Mouse (Mus musculus) lung, embryonic 16.5 days (tissue): ENCODE measurements around the gene Olfr104-ps. TPM values are rescaled to one million over a fixed set of nuclear protein-coding genes. Genes with fewer than 3 reads are reported as not detected.

Experiments
- ATAC-seq: fragments of 200-750 bp; cut with Nextera tagmentation; 2 replicates; pipeline ENCODE4 v1.8.0; 2017; ENCODE audit warnings: low read depth, mild to moderate bottlenecking, moderate library complexity
- H3K27ac ChIP-seq: fragments of 300-500 bp; sonication (generic); 2 replicates; pipeline ENCODE4 v1.5.1; 2014; ENCODE audit warnings: mild to moderate bottlenecking, control low read depth, low read length
- H3K27me3 ChIP-seq: fragments of 300-500 bp; sonication (generic); 2 replicates; pipeline ENCODE4 v1.6.1; 2014; ENCODE audit warnings: low read depth, low read length, mixed read lengths; ENCODE audit not compliant: control insufficient read depth, insufficient read depth
- H3K36me3 ChIP-seq: fragments of 300-500 bp; sonication (generic); 2 replicates; pipeline ENCODE4 v1.6.1; 2014; ENCODE audit warnings: low read length; ENCODE audit not compliant: control insufficient read depth, insufficient read depth
- H3K4me1 ChIP-seq: fragments of 300-500 bp; sonication (generic); replicated peaks from 2 replicates; pipeline ENCODE4 v1.6.1; 2014; ENCODE audit warnings: low read length, mixed read lengths; ENCODE audit not compliant: control insufficient read depth, insufficient read depth
- H3K4me2 ChIP-seq: fragments of 300-500 bp; sonication (generic); 2 replicates; pipeline ENCODE4 v1.6.1; 2014; ENCODE audit warnings: low read depth, low read length, control low read depth
- H3K4me3 ChIP-seq: fragments of 300-500 bp; sonication (generic); 2 replicates; pipeline ENCODE4 v1.5.1; 2014; ENCODE audit warnings: mild to moderate bottlenecking, low read length, control low read depth
- H3K9ac ChIP-seq: fragments of 300-500 bp; sonication (generic); 2 replicates; pipeline ENCODE4 v1.6.1; 2014; ENCODE audit warnings: low read length, control low read depth
- H3K9me3 ChIP-seq: fragments of 300-500 bp; sonication (generic); 2 replicates; pipeline ENCODE4 v1.6.1; 2016; ENCODE audit warnings: low read length; ENCODE audit not compliant: control insufficient read depth
- WGBS: fragments of 180-500 bp; shearing (Covaris S2); extraction: QIAGEN DNeasy Blood & Tissue Kit; methylation state at CpG from one replicate; pipeline ENCODE4 v1.1.7; 2014; 5-methylcytosine and 5-hydroxymethylcytosine counted together
- polyA plus RNA-seq: library from polyadenylated mRNA; unstranded; fragments of >200 nt; fragmentation: Nextera tagmentation; extraction: Ambion mirVana; gene quantifications from 2 replicates; pipeline ENCODE4 v1.2.1, GENCODE M21; 2015

Gene Olfr104-ps
- not detected in 2 replicates for polyA plus RNA-seq

GRCm38 (mm10) chr17:37359282-37359681, at the start of gene Olfr104-ps:
Olfr104-ps (plus strand) TSS chr17:37359582.
- no peaks in the 10 kb centered on the region for H3K36me3 ChIP-seq
- no peaks in the 10 kb centered on the region for H3K9me3 ChIP-seq
- no peak within 1 kb of the TSS for H3K4me2 ChIP-seq
- H3K27me3 ChIP-seq: no peaks in the 10 kb centered on the region
- H3K27ac ChIP-seq: no peak within 1 kb of the TSS
- no peak within 1 kb of the TSS for H3K4me3 ChIP-seq
- H3K9ac ChIP-seq: no peak within 1 kb of the TSS
- ATAC-seq: no peak
- no peaks in the 10 kb centered on the region for H3K4me1 ChIP-seq

GRCm38 (mm10) chr17:37310146-37310699, 49.2 kb upstream of the Olfr104-ps start:
- Histone ChIP-seq H3K9me3 (no peaks in the 10 kb centered on the region), H3K4me2 (no peak overlapping the region)
- WGBS: 24% methylated on average over 2 of the region's 2 CpGs

GRCm38 (mm10) chr17:37316954-37317353, 42.4 kb upstream of the Olfr104-ps start, which contains the start of gene Olfr102:
Olfr102 (minus strand) TSS chr17:37317054.
- no peaks in the 10 kb centered on the region for H3K27me3 ChIP-seq
- H3K36me3 ChIP-seq: no peaks in the 10 kb centered on the region
- H3K9me3 ChIP-seq: no peaks in the 10 kb centered on the region; the same call in 1 of the 2 replicates
- no peak within 1 kb of the TSS for H3K4me2 ChIP-seq
- no peak within 1 kb of the TSS for H3K4me3 ChIP-seq
- no peak within 1 kb of the TSS for H3K9ac ChIP-seq
- H3K27ac ChIP-seq: no peak within 1 kb of the TSS
- no peak for ATAC-seq
- no peaks in the 10 kb centered on the region for H3K4me1 ChIP-seq

More at GRCm38 (mm10) chr17:37310146-37310699, 49.2 kb upstream of the Olfr104-ps start:
- Histone ChIP-seq H3K4me1 (no peaks in the 10 kb centered on the region), H3K27ac (no peak overlapping the region), H3K36me3 (no peaks in the 10 kb centered on the region), H3K27me3 (no peaks in the 10 kb centered on the region), H3K9ac (no peak overlapping the region), H3K4me3 (no peak overlapping the region)
- no peak for ATAC-seq

GRCm38 (mm10) chr17:37339598-37339997, 19.8 kb upstream of the Olfr104-ps start, which contains the start of gene Olfr103:
Olfr103 (minus strand) TSS chr17:37339698.
- Histone ChIP-seq H3K4me1 (no peaks in the 10 kb centered on the region), H3K9me3 (no peaks in the 10 kb centered on the region), H3K9ac (no peak within 1 kb of the TSS), H3K4me3 (no peak within 1 kb of the TSS), H3K36me3 (no peaks in the 10 kb centered on the region), H3K27me3 (no peaks in the 10 kb centered on the region), H3K4me2 (no peak within 1 kb of the TSS), H3K27ac (no peak within 1 kb of the TSS)
- ATAC-seq: no peak
- WGBS: 87% methylated on average over 2 of the region's 2 CpGs

- H3K4me3 ChIP-seq: no peak within 1 kb of the TSS
- H3K27ac ChIP-seq: no peak within 1 kb of the TSS
- no peaks in the 10 kb centered on the region for H3K36me3 ChIP-seq
- ATAC-seq: no peak
- no peak within 1 kb of the TSS for H3K4me2 ChIP-seq
- H3K27me3 ChIP-seq: no peaks in the 10 kb centered on the region
- no peaks in the 10 kb centered on the region for H3K4me1 ChIP-seq
- no peak within 1 kb of the TSS for H3K9ac ChIP-seq
- H3K9me3 ChIP-seq: no peaks in the 10 kb centered on the region
Measured at GRCm38 (mm10) chr17:37378733-37379132, 19.4 kb downstream of the Olfr104-ps start, which contains the start of gene Olfr105-ps. Olfr105-ps (plus strand) TSS chr17:37379033.

- Histone ChIP-seq H3K27me3 (no peaks in the 10 kb centered on the region), H3K9ac (no peak within 1 kb of the TSS), H3K4me3 (no peak within 1 kb of the TSS), H3K4me2 (no peak within 1 kb of the TSS), H3K27ac (no peak within 1 kb of the TSS), H3K4me1 (no peaks in the 10 kb centered on the region), H3K36me3 (no peaks in the 10 kb centered on the region), H3K9me3 (no peaks in the 10 kb centered on the region; the same call in 1 of the 2 replicates)
- no peak for ATAC-seq
- 20% methylated on average over 1 of the region's 1 CpGs for WGBS
Measured at GRCm38 (mm10) chr17:37390093-37390492, 30.7 kb downstream of the Olfr104-ps start, which contains the start of gene Olfr106-ps. Olfr106-ps (plus strand) TSS chr17:37390393.

- H3K9ac ChIP-seq: no peak within 1 kb of the TSS
- 75% methylated on average over 3 of the region's 3 CpGs for WGBS
- no peaks in the 10 kb centered on the region; the same call in 1 of the 2 replicates for H3K9me3 ChIP-seq
- no peaks in the 10 kb centered on the region for H3K27me3 ChIP-seq
- ATAC-seq: no peak
- H3K4me2 ChIP-seq: no peak within 1 kb of the TSS
- H3K4me1 ChIP-seq: no peaks in the 10 kb centered on the region
- H3K4me3 ChIP-seq: no peak within 1 kb of the TSS
- H3K36me3 ChIP-seq: no peaks in the 10 kb centered on the region
- H3K27ac ChIP-seq: no peak within 1 kb of the TSS
Measured at GRCm38 (mm10) chr17:37398926-37399325, 39.5 kb downstream of the Olfr104-ps start, which contains the start of gene Olfr107. Olfr107 (plus strand) TSS chr17:37399226.

- Histone ChIP-seq H3K4me1 (no peaks in the 10 kb centered on the region), H3K27ac (no peak overlapping the region), H3K27me3 (no peaks in the 10 kb centered on the region), H3K36me3 (no peaks in the 10 kb centered on the region), H3K4me3 (no peak overlapping the region), H3K9me3 (no peaks in the 10 kb centered on the region; the same call in 1 of the 2 replicates), H3K9ac (no peak overlapping the region), H3K4me2 (no peak overlapping the region)
- ATAC-seq: no peak
Measured at GRCm38 (mm10) chr17:37413380-37413779, 54.0 kb downstream of the Olfr104-ps start.
